Mouse (Mus musculus) liver, postnatal 0 days (tissue): ENCODE measurements at regions not wholly inside any gene's neighbourhood (a gene's known extent, or its start where the extent isn't known, plus 50 kb on each side); places are given as distances from the start of the nearest gene placed in this dataset.

ENCODE experiments used
- CTCF ChIP-seq: sonication (generic); IDR thresholded peaks from 2 replicates; pipeline ENCODE4 v1.5.1; 2016; ENCODE audit warnings: antibody characterized with exemption, low read depth
- EP300 ChIP-seq: IDR thresholded peaks from 2 replicates; pipeline ENCODE4 v1.6.1; 2016; ENCODE audit warnings: antibody characterized with exemption, low read depth, mild to moderate bottlenecking

GRCm38 (mm10) chr9:43668731-43669130 lies 75.1 kb upstream of the Nectin1 start:
- no peak for TF ChIP-seq CTCF
- no peak for TF ChIP-seq EP300
